Mouse (Mus musculus): Measurements from ENCODE around the gene Nfatc4. TPM values are rescaled to one million over a fixed set of nuclear protein-coding genes. Genes with fewer than 3 reads are reported as not detected.
A peak's percentile ranks its signal among the peaks of the same experiment; 100 is the strongest.

The Nfatc4 gene
- polyA plus RNA-seq, 1 experiment from 2014 or later = 35.8 TPM

DNA sequence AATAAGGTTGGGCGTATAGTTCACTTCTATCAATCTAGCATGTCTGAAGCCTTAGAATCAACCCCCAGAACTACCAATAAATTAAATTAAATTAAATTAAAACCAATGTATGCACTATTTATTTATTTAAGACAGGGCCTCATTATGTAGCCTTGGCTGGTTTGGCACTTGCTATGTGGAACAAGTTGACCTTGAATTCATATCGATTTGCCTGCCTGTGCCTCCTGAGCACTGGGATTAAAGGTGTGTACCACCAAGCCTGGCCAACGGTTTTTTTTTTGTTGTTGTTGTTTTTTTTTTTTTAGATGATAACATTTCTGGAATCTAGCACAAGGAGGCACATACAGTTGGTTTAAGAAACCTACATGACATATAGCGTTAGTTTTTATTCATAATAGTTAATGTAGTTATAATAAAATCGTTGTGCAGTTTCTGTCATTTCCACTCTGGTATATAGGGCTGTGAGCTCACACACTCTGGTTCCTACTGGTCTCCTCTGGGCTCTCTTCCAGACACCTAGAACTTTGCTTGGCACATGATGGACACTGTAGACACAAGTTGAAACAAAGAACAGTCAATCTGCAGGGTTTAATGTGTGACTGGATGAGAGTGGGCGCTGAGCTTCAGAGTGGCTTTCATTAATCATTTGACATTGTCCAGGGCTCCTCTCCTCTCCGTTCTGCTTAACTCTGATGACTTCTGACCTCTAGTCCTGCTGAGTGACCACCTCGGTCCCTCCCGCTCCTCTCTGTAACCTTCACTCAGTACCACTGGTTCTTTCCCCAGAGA is 22.8 kb downstream of the Nfatc4 start:
- Histone ChIP-seq H3K4me1 (peaks cover 16% of the 10 kb centered on the region), H3K4me3 (no peak overlapping the region), H3K36me3 (no peaks in the 10 kb centered on the region), H3K9me3 (no peaks in the 10 kb centered on the region), H3K27ac (peak overlapping the region; percentile 16; the same call in 1 of the 2 replicates), H3K27me3 (ENCODE audit: insufficient read depth, poor library complexity, severe bottlenecking) (no peaks in the 10 kb centered on the region)
- 58% methylated on average over 9 of the region's 9 CpGs for WGBS
- DNase-seq (ENCODE audit: low spot score) = no peak

DNA sequence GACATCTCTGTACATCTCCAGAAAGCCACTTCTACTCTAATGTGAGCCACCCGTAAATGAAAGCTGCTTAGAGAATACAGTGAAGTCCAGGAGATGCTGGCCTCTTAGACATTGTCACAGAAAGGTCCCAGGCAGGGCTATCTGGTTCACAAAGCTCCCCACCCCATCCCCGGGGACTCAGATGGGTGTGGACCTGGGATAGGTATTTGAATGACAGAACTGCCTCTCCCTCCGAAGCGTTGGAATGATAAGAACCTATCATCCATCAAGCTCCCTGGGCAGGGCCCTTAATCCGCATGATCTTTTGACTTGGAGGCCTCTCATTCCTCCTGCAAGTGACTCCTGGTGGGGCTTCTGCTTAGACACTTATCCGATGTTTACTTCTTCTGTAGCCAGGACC is 27.9 kb downstream of the Nfatc4 start:
- Histone ChIP-seq H3K27ac (no peak overlapping the region), H3K4me3 (no peak overlapping the region), H3K36me3 (no peaks in the 10 kb centered on the region), H3K27me3 (ENCODE audit: insufficient read depth, poor library complexity, severe bottlenecking) (no peaks in the 10 kb centered on the region), H3K4me1 (peaks cover 51% of the 10 kb centered on the region), H3K9me3 (no peaks in the 10 kb centered on the region)
- DNase-seq (ENCODE audit: low spot score) = no peak
- 43% methylated on average over 6 of the region's 6 CpGs for WGBS

DNA sequence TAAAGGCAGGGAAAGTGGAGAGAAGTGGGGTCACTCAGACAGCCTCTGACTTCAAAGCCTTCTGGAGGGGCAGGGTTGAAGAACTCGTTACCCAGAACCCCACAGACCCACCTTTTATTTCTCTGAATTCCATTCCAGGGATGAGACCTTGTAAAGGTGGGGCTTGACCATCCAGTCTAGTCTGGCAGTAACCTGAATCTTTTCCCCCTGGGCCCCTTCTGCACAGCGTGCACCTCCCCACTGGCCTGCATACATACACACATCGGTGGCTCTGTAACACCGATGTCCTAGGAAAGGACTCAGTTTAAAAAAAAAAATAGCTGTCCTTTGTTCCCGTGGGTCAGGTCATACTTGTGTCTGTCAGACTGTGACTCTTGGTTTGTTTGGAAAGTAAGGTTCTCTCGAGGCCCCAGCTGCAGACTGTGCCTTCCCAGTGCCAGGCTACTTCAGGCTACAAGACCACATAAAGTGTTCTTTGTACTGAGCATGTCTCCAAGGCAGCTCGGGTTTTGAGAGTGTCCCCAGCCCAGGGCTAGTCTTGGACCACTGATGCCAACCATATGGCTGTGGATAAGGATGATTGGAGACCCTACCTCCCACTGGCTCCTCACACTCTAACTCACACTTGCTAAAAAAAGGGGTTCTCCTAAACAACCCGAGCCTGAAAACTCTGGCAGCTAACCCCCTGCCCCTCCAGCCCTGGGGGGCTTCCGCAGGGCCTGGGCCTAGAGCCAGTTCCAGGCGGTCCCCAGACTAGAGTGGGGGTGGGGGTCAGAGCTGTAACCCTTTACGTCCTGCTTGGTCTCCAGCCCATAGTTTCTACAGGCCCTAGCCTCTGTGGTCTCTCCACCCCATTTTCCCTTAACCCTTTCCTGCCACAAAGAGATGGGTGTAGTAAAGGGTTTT is 30.0 kb downstream of the Nfatc4 start:
- WGBS = 4% methylated on average over 11 of the region's 11 CpGs

DNA sequence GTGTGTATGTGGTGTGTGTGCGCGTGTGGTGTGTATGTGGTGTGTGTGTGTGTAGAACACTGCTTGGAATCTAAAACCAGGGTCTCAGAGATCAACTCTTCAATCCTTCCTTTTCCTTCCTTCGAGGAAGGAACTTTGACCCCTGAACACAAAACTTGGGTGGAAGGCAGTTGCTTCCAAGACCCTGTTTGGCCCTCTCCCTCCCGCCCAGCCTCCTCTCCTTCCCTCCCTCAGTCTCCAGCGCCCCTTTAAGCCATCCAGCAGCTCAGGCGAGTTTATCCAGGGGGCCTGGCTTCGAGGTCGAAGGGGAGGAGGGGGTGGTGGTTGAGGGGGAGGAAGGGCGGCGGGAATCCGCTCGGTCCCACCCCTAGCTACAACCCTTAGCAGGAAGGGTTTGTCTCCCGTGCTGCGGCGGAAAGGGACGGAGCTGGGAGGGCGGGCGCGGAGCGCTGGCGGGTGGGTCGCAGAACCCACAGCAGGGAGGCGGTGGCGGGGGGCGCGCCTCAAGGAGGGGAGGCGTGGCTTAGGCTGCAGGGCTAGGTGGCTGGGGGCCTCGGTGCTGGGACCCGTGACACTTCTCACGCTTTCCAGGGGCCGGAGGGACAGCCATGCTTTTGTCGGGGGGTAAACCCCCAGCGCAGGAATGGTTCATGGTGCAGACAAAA is 30.8 kb downstream of the Nfatc4 start, which contains the start of gene Nynrin:
Gene Nynrin, plus strand, starts transcription at position 390 of the 665 bp plus-strand sequence.
- H3K36me3 ChIP-seq = peaks cover 10% of the 10 kb centered on the region
- 2% methylated on average over 33 of the region's 33 CpGs for WGBS
- H3K4me1 ChIP-seq = peaks cover 68% of the 10 kb centered on the region
- H3K4me3 ChIP-seq = peak within 1 kb of the TSS; percentile 81
- H3K9me3 ChIP-seq = no peaks in the 10 kb centered on the region
- DNase-seq (ENCODE audit: low spot score) = peak; percentile 96
- no peaks in the 10 kb centered on the region for H3K27me3 ChIP-seq (ENCODE audit: insufficient read depth, poor library complexity, severe bottlenecking)
- peak within 1 kb of the TSS; percentile 95 for H3K27ac ChIP-seq

More for the DNA sequence above, 30.0 kb downstream of the Nfatc4 start:
- Histone ChIP-seq H3K4me3 (peak overlapping the region; percentile 81), H3K27me3 (ENCODE audit: insufficient read depth, poor library complexity, severe bottlenecking) (no peaks in the 10 kb centered on the region), H3K27ac (peak overlapping the region; percentile 95), H3K36me3 (peaks cover 7% of the 10 kb centered on the region), H3K4me1 (peaks cover 60% of the 10 kb centered on the region), H3K9me3 (no peaks in the 10 kb centered on the region)
- no peak for DNase-seq (ENCODE audit: low spot score)

DNA sequence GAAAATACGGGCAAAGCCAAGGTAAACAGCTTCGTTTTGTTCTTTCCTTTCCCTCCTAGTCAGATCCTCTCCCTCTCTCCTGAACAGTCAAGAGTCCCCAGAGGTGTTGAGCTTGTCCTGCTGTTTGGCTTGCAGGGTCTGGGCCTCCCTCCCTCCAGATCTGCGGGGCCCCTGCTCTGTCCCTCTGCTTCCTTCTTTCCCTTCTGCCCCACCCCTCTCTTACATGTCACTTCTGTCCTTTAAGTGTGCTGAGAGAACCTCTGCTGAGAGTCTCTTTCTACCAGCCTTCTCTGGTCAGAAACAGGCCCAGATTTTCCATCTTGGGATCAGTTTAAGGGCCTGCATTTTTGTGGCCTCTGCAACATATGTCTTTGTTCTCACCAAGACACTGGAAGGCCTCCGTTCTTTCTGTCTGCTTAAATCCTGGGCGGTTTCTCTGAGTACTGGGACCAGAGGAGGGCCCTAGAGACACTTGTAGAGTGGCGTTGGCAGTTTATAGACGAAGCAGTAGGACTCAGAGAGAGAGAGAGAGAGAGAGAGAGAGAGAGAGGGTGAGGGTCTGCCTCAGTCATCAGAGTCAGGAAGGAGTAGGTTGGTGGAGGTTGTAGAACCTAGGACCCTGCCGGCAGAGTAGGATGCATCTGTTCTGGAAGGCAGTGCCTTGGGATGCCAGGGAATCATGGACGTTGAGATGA is 31.6 kb downstream of the Nfatc4 start:
- WGBS = under 1% methylated on average over 9 of the region's 9 CpGs
- peak overlapping the region; percentile 95 for H3K27ac ChIP-seq
- peaks cover 16% of the 10 kb centered on the region for H3K36me3 ChIP-seq
- H3K4me3 ChIP-seq = peak overlapping the region; percentile 81
- peaks cover 74% of the 10 kb centered on the region for H3K4me1 ChIP-seq
- DNase-seq (ENCODE audit: low spot score) = no peak
- H3K27me3 ChIP-seq (ENCODE audit: insufficient read depth, poor library complexity, severe bottlenecking) = no peaks in the 10 kb centered on the region
- no peaks in the 10 kb centered on the region for H3K9me3 ChIP-seq

DNA sequence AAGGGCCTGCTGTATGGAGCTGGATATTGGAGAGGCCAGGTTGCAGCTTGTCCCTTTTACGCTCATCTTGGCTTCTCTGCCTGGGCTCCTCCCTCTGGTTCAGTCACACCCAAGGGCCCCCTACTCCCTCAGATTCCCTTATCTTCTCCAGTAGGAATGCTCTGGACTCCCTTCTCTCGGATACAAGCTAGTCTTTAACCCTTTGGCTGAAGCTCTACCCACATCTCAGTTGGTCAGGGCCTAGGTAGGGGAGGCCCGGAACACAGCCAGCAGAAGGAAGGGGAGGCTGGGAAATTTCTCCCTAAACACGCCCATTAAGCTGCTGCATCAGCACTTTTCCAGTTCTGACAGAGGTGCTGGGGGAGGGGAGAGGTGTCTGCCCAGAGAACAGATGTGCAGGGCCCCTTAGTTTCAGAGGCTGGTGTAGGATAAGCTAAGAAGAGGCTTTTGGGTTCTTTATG is 32.2 kb downstream of the Nfatc4 start:
- H3K36me3 ChIP-seq = peaks cover 16% of the 10 kb centered on the region
- no peaks in the 10 kb centered on the region for H3K9me3 ChIP-seq
- H3K27me3 ChIP-seq (ENCODE audit: insufficient read depth, poor library complexity, severe bottlenecking) = no peaks in the 10 kb centered on the region
- WGBS = 2% methylated on average over 4 of the region's 4 CpGs
- peak overlapping the region; percentile 81 for H3K4me3 ChIP-seq
- peak; percentile 88 for DNase-seq (ENCODE audit: low spot score)
- peak overlapping the region; percentile 95 for H3K27ac ChIP-seq
- peaks cover 80% of the 10 kb centered on the region for H3K4me1 ChIP-seq

DNA sequence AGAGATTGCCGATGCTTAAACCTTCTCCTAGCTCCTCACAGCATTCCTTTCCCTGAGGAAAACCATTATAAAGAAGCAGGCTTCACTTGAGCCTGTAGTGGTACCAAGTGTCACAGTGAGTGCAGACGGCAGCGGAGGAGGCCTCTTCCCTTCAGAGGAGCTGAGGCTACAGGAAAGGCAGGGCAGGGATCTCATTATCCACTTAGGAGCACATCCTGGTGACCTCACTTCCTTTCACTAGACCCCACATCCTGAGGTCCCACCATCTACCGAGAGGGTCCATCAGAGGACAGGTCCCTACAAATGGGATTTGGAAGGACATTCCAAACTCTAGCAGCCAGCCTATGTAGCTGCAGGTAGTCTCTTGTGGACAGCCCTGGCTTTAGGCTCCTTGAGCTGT is 34.6 kb downstream of the Nfatc4 start:
- H3K4me3 ChIP-seq = peak overlapping the region; percentile 42
- peaks cover 87% of the 10 kb centered on the region for H3K4me1 ChIP-seq
- peaks cover 19% of the 10 kb centered on the region for H3K36me3 ChIP-seq
- no peak for DNase-seq (ENCODE audit: low spot score)
- H3K9me3 ChIP-seq = no peaks in the 10 kb centered on the region
- no peaks in the 10 kb centered on the region for H3K27me3 ChIP-seq (ENCODE audit: insufficient read depth, poor library complexity, severe bottlenecking)
- 38% methylated on average over 4 of the region's 4 CpGs for WGBS
- peak overlapping the region; percentile 56 for H3K27ac ChIP-seq

DNA sequence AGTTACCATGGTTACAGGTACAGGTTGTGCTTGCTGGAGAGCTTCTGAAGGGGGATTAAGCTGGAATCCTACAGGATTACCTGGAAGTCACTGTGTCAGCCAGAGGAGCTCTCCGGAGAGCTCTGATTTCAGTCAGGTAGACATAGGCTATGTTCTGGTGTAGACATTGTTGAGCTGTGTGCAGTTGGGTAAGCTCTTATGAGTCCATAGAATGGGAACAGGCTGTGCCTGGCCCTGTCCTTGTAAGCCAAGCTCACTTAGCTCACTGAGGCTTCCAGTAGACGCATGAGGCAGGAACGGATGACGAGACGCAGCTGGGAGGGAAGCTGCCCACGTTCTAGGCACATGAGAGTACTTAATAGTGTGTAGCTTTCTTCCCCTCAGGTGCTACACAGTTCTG is 39.2 kb downstream of the Nfatc4 start:
- no peaks in the 10 kb centered on the region for H3K27me3 ChIP-seq (ENCODE audit: insufficient read depth, poor library complexity, severe bottlenecking)
- DNase-seq (ENCODE audit: low spot score) = no peak
- WGBS = 69% methylated on average over 6 of the region's 6 CpGs
- 0 out of 2 replicates have a peak overlapping the region, but pooled peaks have one; percentile 10 for H3K27ac ChIP-seq
- no peaks in the 10 kb centered on the region for H3K9me3 ChIP-seq
- no peak overlapping the region for H3K4me3 ChIP-seq
- peaks cover 65% of the 10 kb centered on the region for H3K36me3 ChIP-seq
- H3K4me1 ChIP-seq = peaks cover 63% of the 10 kb centered on the region

DNA sequence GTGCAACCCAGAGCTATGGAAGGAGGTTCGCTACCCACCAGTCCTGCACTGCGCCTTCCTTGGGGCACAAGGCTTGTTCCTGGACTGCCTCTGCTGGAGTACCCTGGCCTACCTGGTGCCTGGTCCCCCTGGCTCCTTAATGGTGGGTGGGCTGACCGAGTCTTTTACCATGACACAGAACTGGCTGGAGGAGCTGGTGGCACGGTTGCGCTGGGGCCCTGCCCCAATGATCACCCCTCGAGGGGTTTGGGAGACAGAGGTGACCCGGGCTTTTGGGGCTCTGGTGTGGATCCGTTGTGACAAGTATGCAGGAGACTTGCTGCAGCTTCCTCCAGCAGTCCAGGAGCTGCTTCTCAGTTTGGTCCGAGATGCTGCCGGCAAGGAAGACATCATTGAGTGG is 40.0 kb downstream of the Nfatc4 start:
- Histone ChIP-seq H3K4me3 (no peak overlapping the region), H3K9me3 (no peaks in the 10 kb centered on the region), H3K4me1 (peaks cover 55% of the 10 kb centered on the region), H3K27me3 (ENCODE audit: insufficient read depth, poor library complexity, severe bottlenecking) (no peaks in the 10 kb centered on the region), H3K27ac (no peak overlapping the region), H3K36me3 (peaks cover 64% of the 10 kb centered on the region)
- 89% methylated on average over 10 of the region's 10 CpGs for WGBS
- no peak for DNase-seq (ENCODE audit: low spot score)

DNA sequence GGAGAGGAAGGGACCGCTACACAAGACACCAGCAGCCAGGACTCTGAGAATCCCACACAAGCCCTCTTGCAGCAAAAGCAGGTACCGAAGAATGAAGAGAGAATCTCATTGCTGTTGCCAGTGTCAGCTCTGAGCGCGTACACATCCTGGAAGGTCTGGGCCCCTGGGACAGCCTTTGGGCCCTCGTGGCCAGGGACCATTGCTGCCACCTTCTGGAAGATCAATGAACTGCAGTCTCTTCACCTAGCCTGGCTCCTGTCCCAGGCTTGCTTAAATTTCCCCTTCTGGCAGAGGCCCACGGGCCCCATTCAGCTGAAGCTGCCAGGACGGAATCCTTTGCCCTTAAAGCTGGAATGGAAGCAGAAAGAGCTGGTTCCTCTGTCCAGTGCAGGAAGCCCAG is 40.8 kb downstream of the Nfatc4 start:
- WGBS = 36% methylated on average over 7 of the region's 7 CpGs
- no peak for DNase-seq (ENCODE audit: low spot score)
- Histone ChIP-seq H3K9me3 (no peaks in the 10 kb centered on the region), H3K27ac (no peak overlapping the region; the same call in 1 of the 2 replicates), H3K4me1 (peaks cover 54% of the 10 kb centered on the region), H3K27me3 (ENCODE audit: insufficient read depth, poor library complexity, severe bottlenecking) (no peaks in the 10 kb centered on the region), H3K36me3 (peaks cover 69% of the 10 kb centered on the region), H3K4me3 (no peak overlapping the region)

DNA sequence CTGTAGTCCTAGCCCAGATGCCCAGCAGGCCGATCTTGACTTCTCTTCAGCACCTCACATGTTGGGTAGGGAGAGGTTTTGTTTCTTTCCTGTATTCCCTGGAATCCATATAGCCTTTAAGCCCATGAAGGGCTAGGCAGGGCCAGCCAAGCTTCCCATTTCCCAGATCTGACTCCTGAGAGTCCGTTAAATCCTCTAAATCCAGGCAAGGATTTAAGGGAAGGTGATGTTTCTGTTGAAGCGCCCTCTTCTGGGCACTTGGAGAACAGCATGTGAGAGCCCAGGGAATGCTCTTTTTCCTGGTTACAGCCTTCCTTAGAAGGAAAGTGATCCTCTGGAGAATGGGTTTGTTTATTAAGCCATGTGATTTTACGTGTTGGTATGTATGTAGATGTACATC is 44.0 kb downstream of the Nfatc4 start:
- Histone ChIP-seq H3K27ac (no peak overlapping the region), H3K27me3 (ENCODE audit: insufficient read depth, poor library complexity, severe bottlenecking) (no peaks in the 10 kb centered on the region), H3K36me3 (peaks cover 92% of the 10 kb centered on the region), H3K4me1 (peaks cover 26% of the 10 kb centered on the region), H3K9me3 (no peaks in the 10 kb centered on the region), H3K4me3 (no peak overlapping the region)
- WGBS = 41% methylated on average over 4 of the region's 4 CpGs
- DNase-seq (ENCODE audit: low spot score) = no peak

Data from heart, embryonic 10.5 days (tissue).